Mouse (Mus musculus): ENCODE data around the gene T2. TPM values are rescaled to one million over a fixed set of nuclear protein-coding genes. Genes with fewer than 3 reads are reported as not detected.

T2 gene
- polyA plus RNA-seq, 1 experiment from 2014 or later: 0.43 TPM

- ATAC-seq (replicated peaks; ENCODE audit: low FRiP score) (0 out of 2 replicates have a peak, but pooled peaks have one; percentile 29), DNase-seq (ENCODE audit: low spot score) (no peak)
- H3K27ac ChIP-seq (ENCODE audit: low read depth, low read length): no peak overlapping the region
- WGBS: 66% methylated on average over 8 of the region's 8 CpGs
- no peak overlapping the region for H3K4me2 ChIP-seq
- H3K9me3 ChIP-seq (ENCODE audit: control insufficient read depth, low read length): no peaks in the 10 kb centered on the region
- peaks cover 8% of the 10 kb centered on the region for H3K4me1 ChIP-seq (replicated peaks; ENCODE audit: control insufficient read depth, insufficient read depth, low read length)
- no peak overlapping the region for H3K9ac ChIP-seq (ENCODE audit: low read depth, low read length)
- no peaks in the 10 kb centered on the region for H3K36me3 ChIP-seq (ENCODE audit: control insufficient read depth, insufficient read depth, low read length)
- no peaks in the 10 kb centered on the region for H3K27me3 ChIP-seq (replicated peaks; ENCODE audit: control insufficient read depth, insufficient read depth, low read length)
- no peak overlapping the region for H3K4me3 ChIP-seq (ENCODE audit: low read depth, low read length)
Measured at GRCm38 (mm10) chr17:8416865-8417264, 61.1 kb downstream of the T2 start.

- Histone ChIP-seq H3K4me3 (ENCODE audit: low read depth, low read length) (no peak overlapping the region), H3K9ac (ENCODE audit: low read depth, low read length) (no peak overlapping the region), H3K27me3 (replicated peaks; ENCODE audit: control insufficient read depth, insufficient read depth, low read length) (no peaks in the 10 kb centered on the region), H3K9me3 (ENCODE audit: control insufficient read depth, low read length) (no peaks in the 10 kb centered on the region), H3K4me2 (no peak overlapping the region), H3K4me1 (replicated peaks; ENCODE audit: control insufficient read depth, insufficient read depth, low read length) (peaks cover 3% of the 10 kb centered on the region; the same call in 1 of the 2 replicates), H3K36me3 (ENCODE audit: control insufficient read depth, insufficient read depth, low read length) (no peaks in the 10 kb centered on the region), H3K27ac (ENCODE audit: low read depth, low read length) (no peak overlapping the region)
- no peak for DNase-seq (ENCODE audit: low spot score)
- WGBS: 56% methylated on average over 1 of the region's 1 CpGs
- ATAC-seq (replicated peaks; ENCODE audit: low FRiP score): no peak
Measured at GRCm38 (mm10) chr17:8420739-8421138, 64.9 kb downstream of the T2 start.

GRCm38 (mm10) chr17:8421517-8421916, 65.7 kb downstream of the T2 start:
- Histone ChIP-seq H3K27me3 (replicated peaks; ENCODE audit: control insufficient read depth, insufficient read depth, low read length) (no peaks in the 10 kb centered on the region), H3K27ac (ENCODE audit: low read depth, low read length) (no peak overlapping the region), H3K4me2 (no peak overlapping the region), H3K36me3 (ENCODE audit: control insufficient read depth, insufficient read depth, low read length) (no peaks in the 10 kb centered on the region), H3K4me1 (replicated peaks; ENCODE audit: control insufficient read depth, insufficient read depth, low read length) (no peaks in the 10 kb centered on the region), H3K4me3 (ENCODE audit: low read depth, low read length) (no peak overlapping the region), H3K9ac (ENCODE audit: low read depth, low read length) (no peak overlapping the region), H3K9me3 (ENCODE audit: control insufficient read depth, low read length) (no peaks in the 10 kb centered on the region)
- WGBS: 19% methylated on average over 5 of the region's 5 CpGs
- ATAC-seq (replicated peaks; ENCODE audit: low FRiP score) (no peak), DNase-seq (ENCODE audit: low spot score) (no peak)

GRCm38 (mm10) chr17:8423283-8423682, 67.5 kb downstream of the T2 start:
- H3K4me3 ChIP-seq (ENCODE audit: low read depth, low read length): no peak overlapping the region
- 50% methylated on average over 2 of the region's 2 CpGs for WGBS
- no peaks in the 10 kb centered on the region for H3K36me3 ChIP-seq (ENCODE audit: control insufficient read depth, insufficient read depth, low read length)
- no peak overlapping the region for H3K9ac ChIP-seq (ENCODE audit: low read depth, low read length)
- no peaks in the 10 kb centered on the region for H3K9me3 ChIP-seq (ENCODE audit: control insufficient read depth, low read length)
- DNase-seq (ENCODE audit: low spot score): no peak
- H3K4me2 ChIP-seq: no peak overlapping the region
- no peak overlapping the region for H3K27ac ChIP-seq (ENCODE audit: low read depth, low read length)
- peaks cover 13% of the 10 kb centered on the region for H3K27me3 ChIP-seq (replicated peaks; ENCODE audit: control insufficient read depth, insufficient read depth, low read length)
- ATAC-seq (replicated peaks; ENCODE audit: low FRiP score): no peak
- H3K4me1 ChIP-seq (replicated peaks; ENCODE audit: control insufficient read depth, insufficient read depth, low read length): no peaks in the 10 kb centered on the region

- WGBS: 4% methylated on average over 16 of the region's 16 CpGs
- no peak for DNase-seq (ENCODE audit: low spot score)
- H3K27me3 ChIP-seq (replicated peaks; ENCODE audit: control insufficient read depth, insufficient read depth, low read length): peaks cover 74% of the 10 kb centered on the region
- no peak overlapping the region for H3K27ac ChIP-seq (ENCODE audit: low read depth, low read length)
- H3K4me1 ChIP-seq (replicated peaks; ENCODE audit: control insufficient read depth, insufficient read depth, low read length): no peaks in the 10 kb centered on the region
- H3K9ac ChIP-seq (ENCODE audit: low read depth, low read length): no peak overlapping the region
- no peak for ATAC-seq (replicated peaks; ENCODE audit: low FRiP score)
- H3K9me3 ChIP-seq (ENCODE audit: control insufficient read depth, low read length): no peaks in the 10 kb centered on the region
- H3K4me3 ChIP-seq (ENCODE audit: low read depth, low read length): no peak overlapping the region
- H3K4me2 ChIP-seq: no peak overlapping the region
- no peaks in the 10 kb centered on the region for H3K36me3 ChIP-seq (ENCODE audit: control insufficient read depth, insufficient read depth, low read length)
Measured at GRCm38 (mm10) chr17:8429436-8429835, 73.6 kb downstream of the T2 start.

GRCm38 (mm10) chr17:8429896-8430295, 74.1 kb downstream of the T2 start:
- Histone ChIP-seq H3K4me3 (ENCODE audit: low read depth, low read length) (no peak overlapping the region), H3K9ac (ENCODE audit: low read depth, low read length) (no peak overlapping the region), H3K27ac (ENCODE audit: low read depth, low read length) (no peak overlapping the region), H3K4me2 (no peak overlapping the region), H3K27me3 (replicated peaks; ENCODE audit: control insufficient read depth, insufficient read depth, low read length) (peaks cover 79% of the 10 kb centered on the region), H3K4me1 (replicated peaks; ENCODE audit: control insufficient read depth, insufficient read depth, low read length) (no peaks in the 10 kb centered on the region), H3K9me3 (ENCODE audit: control insufficient read depth, low read length) (no peaks in the 10 kb centered on the region), H3K36me3 (ENCODE audit: control insufficient read depth, insufficient read depth, low read length) (no peaks in the 10 kb centered on the region)
- 5% methylated on average over 5 of the region's 5 CpGs for WGBS
- ATAC-seq (replicated peaks; ENCODE audit: low FRiP score): no peak
- DNase-seq (ENCODE audit: low spot score): no peak

GRCm38 (mm10) chr17:8432179-8432800, 76.5 kb downstream of the T2 start:
- no peak overlapping the region for H3K9ac ChIP-seq (ENCODE audit: low read depth, low read length)
- DNase-seq (ENCODE audit: low spot score): no peak
- peaks cover 100% of the 10 kb centered on the region for H3K27me3 ChIP-seq (replicated peaks; ENCODE audit: control insufficient read depth, insufficient read depth, low read length)
- no peak overlapping the region for H3K4me2 ChIP-seq
- WGBS: 4% methylated on average over 17 of the region's 17 CpGs
- ATAC-seq (replicated peaks; ENCODE audit: low FRiP score): no peak
- H3K4me3 ChIP-seq (ENCODE audit: low read depth, low read length): no peak overlapping the region
- no peaks in the 10 kb centered on the region for H3K4me1 ChIP-seq (replicated peaks; ENCODE audit: control insufficient read depth, insufficient read depth, low read length)
- no peaks in the 10 kb centered on the region for H3K9me3 ChIP-seq (ENCODE audit: control insufficient read depth, low read length)
- no peaks in the 10 kb centered on the region for H3K36me3 ChIP-seq (ENCODE audit: control insufficient read depth, insufficient read depth, low read length)
- no peak overlapping the region for H3K27ac ChIP-seq (ENCODE audit: low read depth, low read length)

- no peak overlapping the region for H3K27ac ChIP-seq (ENCODE audit: low read depth, low read length)
- ATAC-seq (replicated peaks; ENCODE audit: low FRiP score): no peak
- no peaks in the 10 kb centered on the region for H3K4me1 ChIP-seq (replicated peaks; ENCODE audit: control insufficient read depth, insufficient read depth, low read length)
- WGBS: 3% methylated on average over 52 of the region's 52 CpGs
- no peak for DNase-seq (ENCODE audit: low spot score)
- H3K27me3 ChIP-seq (replicated peaks; ENCODE audit: control insufficient read depth, insufficient read depth, low read length): peaks cover 97% of the 10 kb centered on the region
- no peaks in the 10 kb centered on the region for H3K36me3 ChIP-seq (ENCODE audit: control insufficient read depth, insufficient read depth, low read length)
- H3K9ac ChIP-seq (ENCODE audit: low read depth, low read length): no peak overlapping the region
- peak overlapping the region; percentile 30 for H3K4me3 ChIP-seq (ENCODE audit: low read depth, low read length)
- peak overlapping the region; percentile 39 for H3K4me2 ChIP-seq
- no peaks in the 10 kb centered on the region for H3K9me3 ChIP-seq (ENCODE audit: control insufficient read depth, low read length)
Measured at GRCm38 (mm10) chr17:8433121-8433977, 77.6 kb downstream of the T2 start.
